Mouse (Mus musculus): Measurements from ENCODE around the gene Kcnip4. TPM values are rescaled to one million over a fixed set of nuclear protein-coding genes. Genes with fewer than 3 reads are reported as not detected.

Gene Kcnip4
- 0.37 and 1.1 TPM in 2 replicates for polyA plus RNA-seq (2012; rRNA removed)

DNA sequence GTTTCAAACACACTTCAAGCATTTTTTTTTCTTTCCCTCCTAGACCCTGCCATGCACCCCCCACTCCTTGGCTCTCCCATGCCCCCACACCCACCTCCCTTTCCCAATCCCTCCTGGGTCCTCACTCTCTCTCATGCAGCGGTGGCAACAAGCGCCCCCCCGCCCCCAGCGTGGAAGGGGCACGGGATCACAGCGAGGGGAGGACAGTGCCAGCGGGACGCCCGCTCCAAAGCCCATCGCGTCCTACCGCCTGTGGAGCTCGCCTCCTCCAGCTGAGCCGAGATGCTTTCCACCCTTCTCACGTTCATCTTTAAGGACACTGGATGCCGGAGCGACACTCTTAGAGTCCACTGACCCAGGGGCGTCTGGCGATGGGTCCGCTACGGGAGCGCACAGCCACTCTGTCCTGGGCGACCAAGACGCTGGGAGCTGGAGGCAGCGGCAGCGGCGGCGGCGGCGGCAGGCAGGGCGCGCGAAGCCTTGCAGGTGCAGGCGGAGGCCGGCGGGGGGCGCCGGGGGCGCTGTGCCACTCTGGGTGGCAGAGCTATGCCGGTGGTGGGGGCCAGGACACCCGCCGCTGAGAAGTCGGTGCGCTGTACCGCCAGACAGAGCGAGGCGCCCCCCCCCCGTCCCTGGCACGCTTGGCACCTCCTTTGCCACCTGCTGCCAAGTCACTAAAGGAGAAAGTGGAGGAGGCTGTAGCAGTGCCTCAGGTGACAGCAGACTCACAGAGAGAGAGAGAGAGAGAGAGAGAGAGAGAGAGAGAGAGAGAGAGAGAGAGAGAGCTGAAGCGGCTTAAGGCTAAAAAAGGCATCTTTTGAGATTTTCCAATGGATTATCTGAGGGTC lies at the start of gene Kcnip4:
Kcnip4 (minus strand) TSS at position 514 of the 848 bp plus-strand sequence.

All from central nervous system, embryonic 11.5 days (tissue).